Mouse (Mus musculus): ENCODE data around the gene Bckdhb. TPM values are rescaled to one million over a fixed set of nuclear protein-coding genes. Genes with fewer than 3 reads are reported as not detected.

Bckdhb gene
- polyA plus RNA-seq, 1 experiment from 2014 or later: 63.7 TPM

- WGBS: 87% methylated on average over 6 of the region's 6 CpGs
Measured at GRCm38 (mm10) chr9:84031406-84031805, 106.5 kb downstream of the Bckdhb start.

GRCm38 (mm10) chr9:84032669-84033341, 107.9 kb downstream of the Bckdhb start:
- ATAC-seq (replicated peaks; ENCODE audit: low FRiP score) (peak; percentile 88), DNase-seq (ENCODE audit: low spot score) (peak; percentile 68)
- WGBS: 8% methylated on average over 19 of the region's 19 CpGs
- Histone ChIP-seq H3K4me2 (ENCODE audit: low read depth, low read length, severe bottlenecking) (peak overlapping the region; percentile 35), H3K4me3 (ENCODE audit: low read depth, low read length) (0 out of 2 replicates have a peak overlapping the region, but pooled peaks have one; percentile 2), H3K9ac (ENCODE audit: low read length) (peak overlapping the region; percentile 13; the same call in 1 of the 2 replicates), H3K36me3 (ENCODE audit: control insufficient read depth, insufficient read depth, low read length) (no peaks in the 10 kb centered on the region), H3K9me3 (ENCODE audit: control insufficient read depth, low read length) (no peaks in the 10 kb centered on the region), H3K27me3 (ENCODE audit: control insufficient read depth, insufficient read depth, low read length) (no peaks in the 10 kb centered on the region), H3K27ac (ENCODE audit: low read depth, low read length) (peak overlapping the region; percentile 37), H3K4me1 (replicated peaks; ENCODE audit: control insufficient read depth, insufficient read depth, low read length) (peaks cover 4% of the 10 kb centered on the region; the same call in 1 of the 2 replicates)

More at GRCm38 (mm10) chr9:84031406-84031805, 106.5 kb downstream of the Bckdhb start:
- no peak for DNase-seq (ENCODE audit: low spot score)
- no peak overlapping the region for H3K4me3 ChIP-seq (ENCODE audit: low read depth, low read length)
- H3K36me3 ChIP-seq (ENCODE audit: control insufficient read depth, insufficient read depth, low read length): no peaks in the 10 kb centered on the region
- no peak for ATAC-seq (replicated peaks; ENCODE audit: low FRiP score)
- H3K27ac ChIP-seq (ENCODE audit: low read depth, low read length): no peak overlapping the region
- H3K4me2 ChIP-seq (ENCODE audit: low read depth, low read length, severe bottlenecking): no peak overlapping the region
- H3K27me3 ChIP-seq (ENCODE audit: control insufficient read depth, insufficient read depth, low read length): no peaks in the 10 kb centered on the region
- H3K9ac ChIP-seq (ENCODE audit: low read length): no peak overlapping the region
- peaks cover 4% of the 10 kb centered on the region; the same call in 1 of the 2 replicates for H3K4me1 ChIP-seq (replicated peaks; ENCODE audit: control insufficient read depth, insufficient read depth, low read length)
- no peaks in the 10 kb centered on the region for H3K9me3 ChIP-seq (ENCODE audit: control insufficient read depth, low read length)

DNA sequence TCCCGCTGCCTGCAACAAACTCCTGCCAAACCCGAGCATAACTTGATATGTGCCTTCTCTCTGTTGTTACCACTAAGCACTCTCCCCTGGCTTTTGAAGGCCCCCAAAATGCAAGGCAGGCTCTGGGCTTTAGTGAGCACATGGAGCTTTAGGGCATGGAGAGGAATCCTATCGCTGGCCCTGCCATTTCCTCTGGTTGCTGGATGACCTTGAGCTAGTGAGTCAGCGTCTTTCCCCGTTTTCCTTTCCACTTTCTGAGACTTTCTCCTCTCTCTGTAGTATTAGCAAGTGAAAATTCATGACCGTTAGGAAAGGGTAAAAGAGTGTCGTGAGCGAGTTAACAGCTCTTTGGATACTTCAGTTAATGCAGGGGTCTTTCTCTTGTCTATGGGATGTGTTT, 111.1 kb downstream of the Bckdhb start:
- WGBS: 91% methylated on average over 8 of the region's 8 CpGs

DNA sequence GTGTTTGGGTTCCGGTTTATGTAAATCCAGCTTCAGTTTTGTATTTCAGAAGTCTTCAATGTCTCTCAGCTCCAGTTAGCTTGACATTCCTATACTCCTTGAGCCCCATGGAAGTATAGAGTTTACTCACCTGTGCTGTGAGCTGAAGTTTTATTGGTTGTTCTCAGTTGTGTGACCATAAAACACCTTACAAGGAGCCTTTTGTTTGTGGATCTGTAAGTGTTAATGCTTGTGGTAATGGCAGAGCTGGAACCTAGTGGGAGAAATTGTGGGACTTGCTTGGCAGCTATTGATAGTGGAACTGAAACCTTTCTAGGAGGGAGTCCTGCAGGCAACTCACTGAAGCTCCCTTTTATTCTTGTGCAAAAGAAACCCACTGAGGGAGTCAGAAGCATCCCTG, 112.3 kb downstream of the Bckdhb start:
- H3K4me1 ChIP-seq (replicated peaks; ENCODE audit: control insufficient read depth, insufficient read depth, low read length): peaks cover 4% of the 10 kb centered on the region; the same call in 1 of the 2 replicates
- H3K36me3 ChIP-seq (ENCODE audit: control insufficient read depth, insufficient read depth, low read length): no peaks in the 10 kb centered on the region
- no peaks in the 10 kb centered on the region for H3K9me3 ChIP-seq (ENCODE audit: control insufficient read depth, low read length)
- no peak overlapping the region for H3K27ac ChIP-seq (ENCODE audit: low read depth, low read length)
- 95% methylated on average over 1 of the region's 1 CpGs for WGBS
- no peak for DNase-seq (ENCODE audit: low spot score)
- no peak overlapping the region for H3K4me3 ChIP-seq (ENCODE audit: low read depth, low read length)
- no peak for ATAC-seq (replicated peaks; ENCODE audit: low FRiP score)
- H3K9ac ChIP-seq (ENCODE audit: low read length): no peak overlapping the region
- H3K4me2 ChIP-seq (ENCODE audit: low read depth, low read length, severe bottlenecking): no peak overlapping the region
- no peaks in the 10 kb centered on the region for H3K27me3 ChIP-seq (ENCODE audit: control insufficient read depth, insufficient read depth, low read length)

More for the DNA sequence above, 111.1 kb downstream of the Bckdhb start:
- Histone ChIP-seq H3K9me3 (ENCODE audit: control insufficient read depth, low read length) (no peaks in the 10 kb centered on the region), H3K9ac (ENCODE audit: low read length) (no peak overlapping the region), H3K27me3 (ENCODE audit: control insufficient read depth, insufficient read depth, low read length) (no peaks in the 10 kb centered on the region), H3K4me1 (replicated peaks; ENCODE audit: control insufficient read depth, insufficient read depth, low read length) (peaks cover 4% of the 10 kb centered on the region; the same call in 1 of the 2 replicates), H3K4me3 (ENCODE audit: low read depth, low read length) (no peak overlapping the region), H3K4me2 (ENCODE audit: low read depth, low read length, severe bottlenecking) (no peak overlapping the region), H3K27ac (ENCODE audit: low read depth, low read length) (no peak overlapping the region), H3K36me3 (ENCODE audit: control insufficient read depth, insufficient read depth, low read length) (no peaks in the 10 kb centered on the region)
- DNase-seq (ENCODE audit: low spot score): no peak
- no peak for ATAC-seq (replicated peaks; ENCODE audit: low FRiP score)

- H3K9me3 ChIP-seq (ENCODE audit: control insufficient read depth, low read length): no peaks in the 10 kb centered on the region
- no peak overlapping the region for H3K9ac ChIP-seq (ENCODE audit: low read length)
- ATAC-seq (replicated peaks; ENCODE audit: low FRiP score) (no peak), DNase-seq (ENCODE audit: low spot score) (no peak)
- H3K4me3 ChIP-seq (ENCODE audit: low read depth, low read length): no peak overlapping the region
- 86% methylated on average over 4 of the region's 4 CpGs for WGBS
- no peaks in the 10 kb centered on the region for H3K36me3 ChIP-seq (ENCODE audit: control insufficient read depth, insufficient read depth, low read length)
- H3K4me2 ChIP-seq (ENCODE audit: low read depth, low read length, severe bottlenecking): no peak overlapping the region
- H3K27ac ChIP-seq (ENCODE audit: low read depth, low read length): no peak overlapping the region
- H3K27me3 ChIP-seq (ENCODE audit: control insufficient read depth, insufficient read depth, low read length): no peaks in the 10 kb centered on the region
- H3K4me1 ChIP-seq (replicated peaks; ENCODE audit: control insufficient read depth, insufficient read depth, low read length): peaks cover 2% of the 10 kb centered on the region; the same call in 1 of the 2 replicates
Measured at GRCm38 (mm10) chr9:84038946-84039345, 114.0 kb downstream of the Bckdhb start.

- no peak overlapping the region for H3K4me2 ChIP-seq (ENCODE audit: low read depth, low read length, severe bottlenecking)
- no peaks in the 10 kb centered on the region for H3K36me3 ChIP-seq (ENCODE audit: control insufficient read depth, insufficient read depth, low read length)
- no peaks in the 10 kb centered on the region for H3K9me3 ChIP-seq (ENCODE audit: control insufficient read depth, low read length)
- no peak for DNase-seq (ENCODE audit: low spot score)
- H3K9ac ChIP-seq (ENCODE audit: low read length): no peak overlapping the region
- WGBS: 89% methylated on average over 2 of the region's 2 CpGs
- H3K4me1 ChIP-seq (replicated peaks; ENCODE audit: control insufficient read depth, insufficient read depth, low read length): no peaks in the 10 kb centered on the region
- H3K27ac ChIP-seq (ENCODE audit: low read depth, low read length): no peak overlapping the region
- no peak overlapping the region for H3K4me3 ChIP-seq (ENCODE audit: low read depth, low read length)
- no peak for ATAC-seq (replicated peaks; ENCODE audit: low FRiP score)
- no peaks in the 10 kb centered on the region for H3K27me3 ChIP-seq (ENCODE audit: control insufficient read depth, insufficient read depth, low read length)
Measured at GRCm38 (mm10) chr9:84040376-84040775, 115.4 kb downstream of the Bckdhb start.

DNA sequence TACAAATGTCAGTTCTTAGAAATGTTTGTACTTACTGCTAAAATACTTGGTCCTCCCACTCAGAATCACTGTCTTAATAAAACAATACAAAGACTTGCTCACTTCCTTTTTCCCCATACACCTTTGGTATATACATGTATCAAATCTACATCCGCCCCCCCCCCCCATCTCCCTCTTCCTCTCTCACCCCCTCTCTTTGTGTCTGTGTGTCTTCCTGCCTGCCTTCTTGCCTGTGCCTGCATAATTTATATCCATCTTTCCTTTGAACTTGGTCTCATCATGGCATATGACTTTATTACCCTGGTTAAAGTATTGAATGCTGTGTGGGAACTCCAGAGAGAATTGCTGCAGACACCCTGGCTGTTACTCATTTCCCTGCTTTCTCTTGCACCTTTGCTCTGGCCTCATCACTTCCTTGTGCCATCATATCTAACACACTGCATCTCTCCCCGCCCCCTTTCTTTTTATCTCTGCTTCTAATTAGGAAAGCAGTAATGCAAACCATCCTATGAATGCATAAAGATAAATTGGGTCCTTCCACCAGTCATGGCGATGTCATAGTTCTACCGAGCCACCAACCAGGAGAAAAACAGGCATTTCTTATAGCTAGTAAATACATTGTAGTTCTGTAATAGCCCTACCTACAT, 116.8 kb downstream of the Bckdhb start:
- no peaks in the 10 kb centered on the region for H3K36me3 ChIP-seq (ENCODE audit: control insufficient read depth, insufficient read depth, low read length)
- H3K9me3 ChIP-seq (ENCODE audit: control insufficient read depth, low read length): no peaks in the 10 kb centered on the region
- no peaks in the 10 kb centered on the region for H3K4me1 ChIP-seq (replicated peaks; ENCODE audit: control insufficient read depth, insufficient read depth, low read length)
- ATAC-seq (replicated peaks; ENCODE audit: low FRiP score) (no peak), DNase-seq (ENCODE audit: low spot score) (no peak)
- 62% methylated on average over 4 of the region's 4 CpGs for WGBS
- H3K9ac ChIP-seq (ENCODE audit: low read length): no peak overlapping the region
- H3K4me3 ChIP-seq (ENCODE audit: low read depth, low read length): no peak overlapping the region
- no peak overlapping the region for H3K27ac ChIP-seq (ENCODE audit: low read depth, low read length)
- H3K4me2 ChIP-seq (ENCODE audit: low read depth, low read length, severe bottlenecking): no peak overlapping the region
- H3K27me3 ChIP-seq (ENCODE audit: control insufficient read depth, insufficient read depth, low read length): no peaks in the 10 kb centered on the region

GRCm38 (mm10) chr9:84042539-84042938, 117.6 kb downstream of the Bckdhb start:
- DNase-seq (ENCODE audit: low spot score) (no peak), ATAC-seq (replicated peaks; ENCODE audit: low FRiP score) (no peak)
- Histone ChIP-seq H3K36me3 (ENCODE audit: control insufficient read depth, insufficient read depth, low read length) (no peaks in the 10 kb centered on the region), H3K9ac (ENCODE audit: low read length) (no peak overlapping the region), H3K27ac (ENCODE audit: low read depth, low read length) (no peak overlapping the region), H3K4me1 (replicated peaks; ENCODE audit: control insufficient read depth, insufficient read depth, low read length) (no peaks in the 10 kb centered on the region), H3K4me3 (ENCODE audit: low read depth, low read length) (no peak overlapping the region), H3K9me3 (ENCODE audit: control insufficient read depth, low read length) (no peaks in the 10 kb centered on the region), H3K4me2 (ENCODE audit: low read depth, low read length, severe bottlenecking) (no peak overlapping the region), H3K27me3 (ENCODE audit: control insufficient read depth, insufficient read depth, low read length) (no peaks in the 10 kb centered on the region)
- WGBS: 77% methylated on average over 3 of the region's 3 CpGs

All from forebrain, embryonic 11.5 days (tissue).